Mouse (Mus musculus): ENCODE measurements around the gene Ccdc115. TPM values are rescaled to one million over a fixed set of nuclear protein-coding genes. Genes with fewer than 3 reads are reported as not detected.

Gene Ccdc115
- 18.0 and 19.8 TPM in 2 replicates for polyA plus RNA-seq (2012; rRNA removed)

DNA sequence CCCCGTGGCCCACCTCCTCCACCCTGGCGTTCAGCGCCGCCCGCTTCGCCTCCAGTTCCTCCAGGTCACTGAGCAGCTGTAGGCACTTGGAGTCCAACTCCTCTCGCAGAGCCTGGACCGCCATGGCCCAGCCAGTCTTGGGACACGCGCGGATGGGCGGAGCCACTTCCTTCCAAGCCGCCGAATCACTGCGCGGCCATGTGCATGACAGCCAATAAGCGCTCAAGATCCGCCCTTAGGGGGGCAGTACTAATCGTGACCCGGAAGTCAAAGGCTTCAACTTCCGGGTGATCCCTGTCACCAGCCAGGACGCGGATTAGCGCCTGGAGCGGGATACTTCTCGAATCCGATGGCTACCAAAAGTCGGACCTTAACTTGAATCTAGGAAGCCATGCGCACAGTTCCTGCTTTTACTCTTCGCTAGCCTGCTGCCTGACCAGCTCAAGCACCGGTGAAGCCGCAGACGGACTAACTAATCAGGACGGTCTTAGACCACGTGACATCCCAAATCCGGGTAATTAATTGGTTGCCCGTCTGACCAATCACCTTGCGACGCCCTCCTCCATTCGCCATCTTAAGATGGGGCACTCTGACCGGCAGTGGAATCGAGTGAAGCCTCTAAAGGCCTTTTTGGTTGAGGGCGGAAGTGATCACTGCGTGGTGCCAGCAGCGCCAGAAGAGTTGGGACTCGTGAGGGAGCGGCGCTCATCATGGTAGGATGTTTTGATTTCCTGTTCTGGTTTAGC is at the start of gene Ccdc115, which contains the start of gene Imp4:
TSS of gene Ccdc115 (minus strand) at position 458 of the 746 bp plus-strand sequence.
TSS of gene Imp4 (plus strand) at position 637 of the 746 bp plus-strand sequence.
- Histone ChIP-seq H3K27me3 (ENCODE audit: control insufficient read depth, insufficient read depth, low read length) (no peaks in the 10 kb centered on the region), H3K4me1 (ENCODE audit: control insufficient read depth, insufficient read depth, low read length) (peaks cover 3% of the 10 kb centered on the region; the same call in 1 of the 2 replicates), H3K27ac (ENCODE audit: control insufficient read depth, insufficient read depth, low read depth, low read length) (peak within 1 kb of the TSS; percentile 95), H3K36me3 (ENCODE audit: control insufficient read depth, insufficient read depth, low read length) (no peaks in the 10 kb centered on the region; the same call in 1 of the 2 replicates), H3K4me3 (ENCODE audit: control insufficient read depth, low read depth, low read length) (peak within 1 kb of the TSS; percentile 97)
- TF ChIP-seq CTCF (IDR thresholded peaks at IDR 0.05; ENCODE audit: control insufficient read depth, insufficient read depth, insufficient replicate concordance, low read depth, low read length) = no peak
- TF ChIP-seq POLR2A (IDR thresholded peaks at IDR 0.05; ENCODE audit: control insufficient read depth, low read depth, low read length) = peak; percentile 91; the same call in 1 of the 2 replicates

DNA sequence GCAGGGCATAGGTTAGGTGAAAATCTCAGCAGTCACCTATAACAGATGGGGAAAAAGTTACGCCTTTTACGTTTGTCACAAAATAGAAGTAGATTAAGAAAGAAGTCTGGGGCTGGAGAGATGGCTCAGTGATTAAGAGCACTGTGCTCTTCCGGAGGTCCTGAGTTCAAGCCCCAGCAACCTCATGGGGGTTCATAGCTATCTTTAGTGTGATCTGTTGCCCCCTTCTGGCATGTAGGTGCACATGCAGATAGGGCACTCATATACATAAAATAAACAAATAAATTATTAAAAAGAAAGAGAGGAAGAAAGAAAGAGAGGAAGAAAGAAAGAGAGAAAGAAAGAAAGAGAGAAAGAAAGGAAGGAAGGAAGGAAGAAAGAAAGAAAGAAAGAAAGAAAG is 47.9 kb upstream of the Ccdc115 start:
- TF ChIP-seq POLR2A (IDR thresholded peaks at IDR 0.05; ENCODE audit: control insufficient read depth, low read depth, low read length) = no peak
- TF ChIP-seq CTCF (IDR thresholded peaks at IDR 0.05; ENCODE audit: control insufficient read depth, insufficient read depth, insufficient replicate concordance, low read depth, low read length) = no peak
- H3K4me1 ChIP-seq (ENCODE audit: control insufficient read depth, insufficient read depth, low read length) = peaks cover 17% of the 10 kb centered on the region
- H3K27ac ChIP-seq (ENCODE audit: control insufficient read depth, insufficient read depth, low read depth, low read length) = no peak overlapping the region
- H3K27me3 ChIP-seq (ENCODE audit: control insufficient read depth, insufficient read depth, low read length) = no peaks in the 10 kb centered on the region
- H3K4me3 ChIP-seq (ENCODE audit: control insufficient read depth, low read depth, low read length) = no peak overlapping the region
- no peaks in the 10 kb centered on the region for H3K36me3 ChIP-seq (ENCODE audit: control insufficient read depth, insufficient read depth, low read length)

DNA sequence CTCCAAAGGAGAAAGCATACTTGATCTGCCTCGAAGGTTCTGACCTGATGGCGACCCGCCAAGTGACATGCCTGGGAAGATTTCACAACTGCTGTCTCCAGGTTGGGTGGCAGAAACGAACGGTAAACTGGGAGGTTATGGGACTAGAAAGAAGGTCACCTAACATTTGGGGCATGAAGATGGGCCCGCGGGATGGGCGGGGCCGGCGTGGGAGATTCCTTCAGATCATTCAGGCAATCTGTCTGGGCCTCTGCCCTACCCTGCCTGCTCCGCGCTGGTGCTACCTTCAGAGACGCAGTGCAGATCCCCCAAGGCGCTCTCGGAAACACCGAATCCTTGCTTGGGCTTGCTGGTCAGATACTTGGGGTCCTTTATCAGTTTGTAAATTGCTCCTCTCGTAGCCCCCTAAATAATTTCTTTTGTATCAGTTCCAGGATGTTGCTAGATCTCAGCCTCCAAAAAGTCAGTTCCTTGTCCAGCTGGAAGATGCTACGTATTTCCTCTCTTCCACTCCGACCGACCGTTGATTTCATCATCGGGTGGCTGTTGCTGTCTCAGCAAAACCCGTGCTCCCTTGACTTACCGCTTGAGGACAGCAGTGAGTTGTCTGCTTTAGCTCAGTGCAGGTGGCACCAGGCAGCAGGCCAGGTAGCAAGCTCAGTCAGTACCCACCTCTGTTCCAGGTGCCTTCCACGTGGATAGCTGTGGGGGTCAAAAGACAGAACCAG is 46.2 kb upstream of the Ccdc115 start:
- Histone ChIP-seq H3K4me3 (ENCODE audit: control insufficient read depth, low read depth, low read length) (peak overlapping the region; percentile 91), H3K36me3 (ENCODE audit: control insufficient read depth, insufficient read depth, low read length) (no peaks in the 10 kb centered on the region), H3K27ac (ENCODE audit: control insufficient read depth, insufficient read depth, low read depth, low read length) (peak overlapping the region; percentile 54; the same call in 1 of the 2 replicates), H3K4me1 (ENCODE audit: control insufficient read depth, insufficient read depth, low read length) (peaks cover 17% of the 10 kb centered on the region), H3K27me3 (ENCODE audit: control insufficient read depth, insufficient read depth, low read length) (no peaks in the 10 kb centered on the region)
- peak; percentile 58; the same call in 1 of the 2 replicates for TF ChIP-seq CTCF (IDR thresholded peaks at IDR 0.05; ENCODE audit: control insufficient read depth, insufficient read depth, insufficient replicate concordance, low read depth, low read length)
- TF ChIP-seq POLR2A (IDR thresholded peaks at IDR 0.05; ENCODE audit: control insufficient read depth, low read depth, low read length) = 0 out of 2 replicates have a peak, but pooled peaks have one; percentile 29

DNA sequence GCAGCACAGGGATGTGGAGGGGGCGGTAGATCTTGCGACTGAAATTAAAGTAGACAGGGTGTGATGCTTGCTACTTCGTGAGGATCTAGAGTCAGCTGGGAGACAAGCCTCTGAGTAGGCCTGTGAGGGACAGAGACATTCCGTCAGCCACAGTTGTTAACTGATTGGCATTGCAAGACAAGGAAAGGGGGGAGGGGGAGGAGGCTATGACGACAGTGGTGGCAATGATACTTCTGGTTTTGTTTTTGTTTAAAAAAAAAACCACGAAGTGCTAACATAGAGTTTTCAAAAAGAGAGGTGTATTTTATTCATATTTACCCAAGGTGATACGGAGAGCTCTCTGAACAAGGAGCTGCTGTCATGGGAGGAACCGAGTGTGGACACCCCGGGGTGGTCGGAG is 45.0 kb upstream of the Ccdc115 start:
- Histone ChIP-seq H3K4me1 (ENCODE audit: control insufficient read depth, insufficient read depth, low read length) (peaks cover 17% of the 10 kb centered on the region), H3K36me3 (ENCODE audit: control insufficient read depth, insufficient read depth, low read length) (no peaks in the 10 kb centered on the region), H3K4me3 (ENCODE audit: control insufficient read depth, low read depth, low read length) (peak overlapping the region; percentile 63), H3K27ac (ENCODE audit: control insufficient read depth, insufficient read depth, low read depth, low read length) (no peak overlapping the region), H3K27me3 (ENCODE audit: control insufficient read depth, insufficient read depth, low read length) (no peaks in the 10 kb centered on the region)
- TF ChIP-seq CTCF (IDR thresholded peaks at IDR 0.05; ENCODE audit: control insufficient read depth, insufficient read depth, insufficient replicate concordance, low read depth, low read length) = no peak
- TF ChIP-seq POLR2A (IDR thresholded peaks at IDR 0.05; ENCODE audit: control insufficient read depth, low read depth, low read length) = no peak

DNA sequence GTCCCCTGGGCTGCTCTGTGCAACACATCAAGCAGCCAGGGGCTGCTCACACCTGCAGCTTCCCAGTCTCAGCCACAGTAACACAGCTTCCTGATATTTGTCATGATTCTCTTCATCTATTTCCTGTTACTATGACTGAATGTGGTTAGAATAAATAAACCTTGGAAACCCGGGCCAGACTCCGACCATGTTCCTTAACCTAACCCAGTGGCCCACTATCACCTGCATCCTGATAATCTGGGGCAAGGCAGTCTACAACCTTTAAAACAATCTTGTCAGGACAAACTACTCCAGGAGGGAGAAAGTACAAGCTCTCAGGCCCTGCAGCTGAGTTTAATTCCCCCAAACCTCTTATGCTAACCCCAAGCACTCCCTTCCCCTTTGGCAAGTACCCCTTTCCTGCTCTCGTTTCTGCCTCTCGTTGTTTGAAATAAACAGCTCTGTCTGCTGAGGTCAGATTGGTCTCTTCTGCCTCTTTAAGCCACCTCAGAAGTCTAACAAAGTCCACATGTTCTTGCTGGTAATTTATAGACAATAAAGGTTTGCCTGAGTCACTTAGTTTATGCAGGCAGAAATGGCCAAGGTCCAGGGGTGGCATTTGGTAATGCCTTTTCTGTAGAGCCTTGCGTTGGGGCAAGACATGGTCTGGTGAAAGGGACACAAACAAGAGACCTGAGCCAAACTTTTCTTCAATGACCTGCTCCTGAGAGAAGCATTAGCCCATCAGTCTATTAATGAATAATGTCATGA is 42.6 kb upstream of the Ccdc115 start:
- TF ChIP-seq CTCF (IDR thresholded peaks at IDR 0.05; ENCODE audit: control insufficient read depth, insufficient read depth, insufficient replicate concordance, low read depth, low read length) = no peak
- no peak for TF ChIP-seq POLR2A (IDR thresholded peaks at IDR 0.05; ENCODE audit: control insufficient read depth, low read depth, low read length)
- Histone ChIP-seq H3K27me3 (ENCODE audit: control insufficient read depth, insufficient read depth, low read length) (no peaks in the 10 kb centered on the region), H3K27ac (ENCODE audit: control insufficient read depth, insufficient read depth, low read depth, low read length) (no peak overlapping the region), H3K4me1 (ENCODE audit: control insufficient read depth, insufficient read depth, low read length) (peaks cover 17% of the 10 kb centered on the region), H3K36me3 (ENCODE audit: control insufficient read depth, insufficient read depth, low read length) (no peaks in the 10 kb centered on the region), H3K4me3 (ENCODE audit: control insufficient read depth, low read depth, low read length) (no peak overlapping the region)

DNA sequence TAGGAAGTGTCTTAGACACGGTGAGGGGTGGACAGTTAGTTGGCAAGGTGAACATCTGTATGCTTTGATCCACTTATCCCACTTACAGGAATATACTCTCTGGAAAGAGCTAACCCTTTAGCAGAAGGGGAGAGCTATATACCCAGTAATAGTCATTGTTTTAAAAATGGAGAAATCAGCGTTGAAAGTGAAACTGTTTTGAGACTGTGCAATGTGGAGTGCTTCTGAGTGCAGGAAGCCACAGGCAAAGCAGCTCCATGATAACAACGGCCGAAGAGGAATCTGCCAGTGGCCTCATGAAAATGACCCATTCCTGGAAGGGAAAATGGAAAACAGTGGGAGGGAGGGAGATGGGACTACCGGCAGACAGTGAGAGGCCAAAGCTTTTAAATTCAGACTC is 41.3 kb upstream of the Ccdc115 start:
- TF ChIP-seq CTCF (IDR thresholded peaks at IDR 0.05; ENCODE audit: control insufficient read depth, insufficient read depth, insufficient replicate concordance, low read depth, low read length) = no peak
- H3K4me1 ChIP-seq (ENCODE audit: control insufficient read depth, insufficient read depth, low read length) = peaks cover 15% of the 10 kb centered on the region
- H3K27me3 ChIP-seq (ENCODE audit: control insufficient read depth, insufficient read depth, low read length) = no peaks in the 10 kb centered on the region
- H3K36me3 ChIP-seq (ENCODE audit: control insufficient read depth, insufficient read depth, low read length) = no peaks in the 10 kb centered on the region
- H3K4me3 ChIP-seq (ENCODE audit: control insufficient read depth, low read depth, low read length) = no peak overlapping the region
- H3K27ac ChIP-seq (ENCODE audit: control insufficient read depth, insufficient read depth, low read depth, low read length) = no peak overlapping the region
